Mouse (Mus musculus) limb, embryonic 10.5 days (tissue): ENCODE results near the gene Lrrc59. TPM values are rescaled to one million over a fixed set of nuclear protein-coding genes. Genes with fewer than 3 reads are reported as not detected.
"Not testable (repeated sequence)": the region's sequence is repeated elsewhere in the genome, so short reads cannot be mapped to it uniquely, and the experiment has no call there.

Source experiments
- DNase-seq: peaks from one replicate; pipeline ENCODE4 v3.0.0-alpha.2; 2017; ENCODE audit warnings: low spot score
- H3K27ac ChIP-seq: fragments of 300-500 bp; sonication (generic); 2 replicates; pipeline ENCODE4 v1.5.1; 2016; ENCODE audit warnings: mild to moderate bottlenecking
- H3K27me3 ChIP-seq: fragments of 300-500 bp; sonication (generic); 2 replicates; pipeline ENCODE4 v1.6.1; 2016; ENCODE audit warnings: low read depth, mild to moderate bottlenecking; ENCODE audit not compliant: poor library complexity, severe bottlenecking
- H3K36me3 ChIP-seq: fragments of 300-500 bp; sonication (generic); 2 replicates; pipeline ENCODE4 v1.6.1; 2016; ENCODE audit warnings: mild to moderate bottlenecking, moderate library complexity
- H3K4me1 ChIP-seq: fragments of 300-500 bp; sonication (generic); 2 replicates; pipeline ENCODE4 v1.6.1; 2016
- H3K4me3 ChIP-seq: fragments of 300-500 bp; sonication (generic); 2 replicates; pipeline ENCODE4 v1.5.1; 2016; ENCODE audit warnings: mild to moderate bottlenecking, moderate library complexity
- H3K9me3 ChIP-seq: fragments of 300-500 bp; sonication (generic); replicated peaks from 2 replicates; pipeline ENCODE4 v1.6.1; 2016; ENCODE audit warnings: mild to moderate bottlenecking
- WGBS: fragments of 180-500 bp; shearing (Covaris S2); methylation state at CpG from one replicate; pipeline ENCODE4 v1.1.7; 2016; 5-methylcytosine and 5-hydroxymethylcytosine counted together
- polyA plus RNA-seq: library from polyadenylated mRNA; unstranded; fragments of >200 nt; fragmentation: Nextera tagmentation; extraction: Ambion mirVana; gene quantifications from 2 replicates; pipeline ENCODE4 v1.2.1, GENCODE M21; 2016

Lrrc59 gene
- polyA plus RNA-seq, 1 experiment from 2014 or later = 274 TPM

DNA sequence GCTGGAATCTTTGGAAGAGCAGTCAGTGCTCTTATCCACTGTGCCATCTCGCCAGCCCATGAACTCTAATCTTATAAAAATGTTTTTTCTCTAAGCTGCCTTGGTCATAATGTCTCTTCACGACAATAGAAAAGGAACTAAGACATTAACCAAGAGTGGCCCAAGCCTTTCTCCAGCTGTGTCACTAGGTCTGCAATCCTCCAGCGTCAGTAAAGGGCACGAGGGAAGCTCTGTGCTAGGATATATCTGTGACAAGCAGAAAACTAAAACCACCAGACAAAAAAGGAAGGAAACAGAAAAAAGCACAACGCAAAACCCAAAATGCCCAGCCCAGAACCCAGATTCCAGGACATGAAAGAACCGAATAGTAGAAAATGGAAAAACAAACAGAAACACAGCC is 57.6 kb downstream of the Lrrc59 start:
- Histone ChIP-seq H3K9me3 (no peaks in the 10 kb centered on the region), H3K27me3 (no peaks in the 10 kb centered on the region), H3K36me3 (no peaks in the 10 kb centered on the region), H3K4me3 (no peak overlapping the region), H3K27ac (no peak overlapping the region), H3K4me1 (no peaks in the 10 kb centered on the region)
- WGBS = 87% methylated on average over 6 of the region's 6 CpGs
- DNase-seq = no peak

- H3K9me3 ChIP-seq, H3K27me3 ChIP-seq, DNase-seq, H3K27ac ChIP-seq, H3K36me3 ChIP-seq, H3K4me3 ChIP-seq, H3K4me1 ChIP-seq: not testable (repeated sequence)
These were observed 62.9 kb downstream of the Lrrc59 start for GRCm38 (mm10) chr11:94692502-94692901.

Other genes starting within 250 kb of the Lrrc59 start
- gene Abcc3, start 236.8 kb upstream of the Lrrc59 start, polyA plus RNA-seq = 0.59 and 0.88 TPM in 2 replicates
- gene Cacna1g, start 155.6 kb upstream of the Lrrc59 start, polyA plus RNA-seq = 12.7 and 21.4 TPM in 2 replicates
- 0.05 TPM in 1 of 2 replicates, not detected in the other for gene Spata20, start 143.6 kb upstream of the Lrrc59 start, polyA plus RNA-seq
- gene Epn3, start 129.8 kb upstream of the Lrrc59 start, polyA plus RNA-seq = 3.0 and 3.6 TPM in 2 replicates
- gene Mycbpap, start 108.0 kb upstream of the Lrrc59 start, polyA plus RNA-seq = 2.7 and 5.0 TPM in 2 replicates
- 3.0 and 4.5 TPM in 2 replicates for gene Rsad1, start 80.5 kb upstream of the Lrrc59 start, polyA plus RNA-seq
- 0.11 and 0.30 TPM in 2 replicates for gene Chad, start 64.7 kb upstream of the Lrrc59 start, polyA plus RNA-seq
- 4.1 and 5.6 TPM in 2 replicates for gene Acsf2, start 27.9 kb upstream of the Lrrc59 start, polyA plus RNA-seq
- 141 and 147 TPM in 2 replicates for gene Mrpl27, start 24.0 kb downstream of the Lrrc59 start, polyA plus RNA-seq
- gene Eme1, start 24.2 kb downstream of the Lrrc59 start, polyA plus RNA-seq = 60.1 and 62.2 TPM in 2 replicates
- 17.8 and 21.0 TPM in 2 replicates for gene Xylt2, start 47.7 kb downstream of the Lrrc59 start, polyA plus RNA-seq
- not detected in 2 replicates for gene Gm11541, start 74.7 kb downstream of the Lrrc59 start, polyA plus RNA-seq
- gene Cdc34b, start 112.0 kb downstream of the Lrrc59 start, polyA plus RNA-seq = 0.16 and 0.20 TPM in 2 replicates
- gene Tmem92, start 152.9 kb downstream of the Lrrc59 start, polyA plus RNA-seq = not detected in 2 replicates